Mouse (Mus musculus): ENCODE data around the gene Pfkfb4. TPM values are rescaled to one million over a fixed set of nuclear protein-coding genes. Genes with fewer than 3 reads are reported as not detected.

The Pfkfb4 gene
- polyA plus RNA-seq, 1 experiment = 68.2 TPM

GRCm38 (mm10) chr9:108992085-108992469, 499 bp downstream of the Pfkfb4 start:
- WGBS = 6% methylated on average over 18 of the region's 18 CpGs

DNA sequence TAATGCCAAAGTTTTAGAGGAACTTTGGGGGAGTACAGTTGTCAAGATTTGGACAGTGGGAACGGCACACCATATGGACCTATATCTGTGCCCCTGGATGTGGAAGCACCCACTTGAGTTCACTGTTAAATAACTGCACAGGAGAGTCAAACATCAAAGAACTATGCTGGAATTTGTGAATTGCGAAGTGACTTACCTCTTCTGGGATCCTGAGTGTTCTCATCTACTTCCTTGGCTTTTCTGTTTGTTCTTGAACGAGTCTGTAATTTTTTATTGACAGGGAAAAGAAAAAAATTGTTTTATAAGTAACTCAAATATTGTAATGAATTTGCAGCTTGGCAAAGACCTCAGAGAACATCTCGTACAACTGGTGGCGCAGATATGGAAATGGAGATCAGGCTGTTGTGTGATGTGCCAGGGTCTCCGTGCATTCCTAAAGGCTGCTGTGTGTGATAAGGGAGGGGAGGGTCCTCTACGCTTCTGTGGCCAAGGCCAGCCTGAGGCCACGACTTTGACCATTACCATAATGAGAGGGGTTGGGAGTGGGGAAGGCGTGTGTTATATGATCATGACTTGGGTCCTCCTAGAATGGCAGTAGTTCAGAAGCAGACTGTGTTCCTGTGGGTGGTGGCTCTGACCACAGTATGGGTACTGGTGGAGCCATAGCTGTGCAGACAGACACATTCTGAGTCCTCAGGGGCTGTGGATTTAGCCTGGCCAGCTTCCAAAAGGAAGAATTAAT, 1.2 kb downstream of the Pfkfb4 start:
- 62% methylated on average over 9 of the region's 9 CpGs for WGBS
- DNase-seq (ENCODE audit: low read depth, low spot score) = no peak

More at GRCm38 (mm10) chr9:108992085-108992469, 499 bp downstream of the Pfkfb4 start:
- no peak for DNase-seq (ENCODE audit: low read depth, low spot score)

- 63% methylated on average over 9 of the region's 9 CpGs for WGBS
- no peak for DNase-seq (ENCODE audit: low read depth, low spot score)
Measured at GRCm38 (mm10) chr9:108996411-108996810, 4.8 kb downstream of the Pfkfb4 start.

DNA sequence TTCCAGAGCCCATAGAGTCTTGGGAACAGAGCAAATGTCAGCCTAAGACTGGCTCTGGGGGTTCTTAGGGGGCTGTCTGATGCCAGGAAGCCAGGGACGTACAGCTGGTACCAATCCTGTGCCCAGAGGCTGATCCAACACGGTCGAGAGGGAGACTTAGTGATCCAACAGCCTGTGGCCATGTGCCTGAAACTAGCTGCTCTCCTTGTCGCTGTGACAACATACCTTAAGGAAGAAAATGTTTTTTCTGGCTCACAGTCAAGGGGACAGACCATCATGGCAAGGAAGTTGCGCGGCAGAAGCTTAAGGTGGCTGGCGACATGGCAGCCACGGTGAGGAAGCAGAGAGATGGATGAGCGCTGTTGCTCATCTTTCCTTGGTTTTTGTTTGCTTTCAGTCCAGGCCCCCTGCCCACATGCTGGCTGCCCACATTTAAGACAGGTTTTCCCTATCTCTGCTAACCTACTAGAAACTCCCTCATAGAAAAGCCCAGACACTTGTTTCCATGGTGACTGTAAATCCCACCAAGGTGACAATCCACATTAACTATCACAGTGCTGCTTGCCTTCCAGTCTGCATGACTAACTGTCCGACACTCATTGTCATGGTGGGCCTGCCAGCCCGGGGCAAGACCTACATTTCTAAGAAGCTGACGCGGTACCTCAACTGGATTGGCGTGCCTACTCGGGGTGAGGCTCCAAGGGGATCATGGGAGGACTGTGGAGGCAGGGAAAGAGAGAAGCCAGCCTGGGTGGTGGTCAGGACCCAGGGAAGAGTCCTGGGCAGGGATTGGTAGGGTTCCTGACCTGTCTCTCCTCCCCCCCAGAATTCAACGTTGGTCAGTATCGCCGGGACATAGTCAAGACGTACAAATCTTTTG, 6.9 kb downstream of the Pfkfb4 start:
- no peak for DNase-seq (ENCODE audit: low read depth, low spot score)
- WGBS = 68% methylated on average over 19 of the region's 19 CpGs

DNA sequence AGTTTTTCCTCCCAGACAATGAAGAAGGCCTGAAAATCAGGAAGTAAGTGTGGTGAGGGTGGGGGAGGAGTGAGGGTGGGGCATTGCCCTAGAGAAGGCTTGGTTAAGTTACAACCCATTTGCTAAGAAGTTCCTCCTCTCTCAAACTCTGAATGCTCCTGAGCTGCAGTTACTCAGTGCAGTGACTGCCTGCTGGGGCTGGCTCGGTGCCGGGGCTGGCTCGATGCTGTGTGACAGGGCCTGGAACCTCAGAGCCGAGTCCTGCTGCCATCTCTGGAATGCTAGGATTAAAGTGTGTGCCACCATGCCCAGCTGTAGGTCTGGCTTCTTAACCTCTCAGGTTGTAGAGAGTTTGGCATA, 7.6 kb downstream of the Pfkfb4 start:
- DNase-seq (ENCODE audit: low read depth, low spot score) = no peak
- 24% methylated on average over 4 of the region's 4 CpGs for WGBS

DNA sequence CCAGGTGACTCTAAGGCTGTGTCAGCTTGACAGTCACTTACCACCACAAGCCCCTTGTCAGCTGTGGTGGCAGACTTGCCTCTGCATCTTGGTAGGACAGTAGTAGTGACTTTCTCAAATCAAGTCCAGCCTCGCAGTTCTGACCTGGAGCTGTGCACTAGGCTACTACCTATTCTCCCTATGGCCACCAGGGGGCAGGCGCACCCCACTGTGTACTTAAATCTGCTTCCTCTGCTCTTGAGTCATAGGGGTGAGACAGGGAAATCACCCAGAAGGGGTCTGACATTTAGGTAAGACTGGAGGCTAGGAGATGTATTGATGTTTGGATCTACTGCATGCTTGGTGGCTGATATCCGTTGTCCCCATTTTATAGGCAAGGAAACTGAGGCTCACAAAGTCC, 9.1 kb downstream of the Pfkfb4 start:
- WGBS = 10% methylated on average over 3 of the region's 3 CpGs
- no peak for DNase-seq (ENCODE audit: low read depth, low spot score)

GRCm38 (mm10) chr9:109003201-109003600, 11.6 kb downstream of the Pfkfb4 start:
- DNase-seq (ENCODE audit: low read depth, low spot score) = no peak
- 65% methylated on average over 2 of the region's 2 CpGs for WGBS

DNA sequence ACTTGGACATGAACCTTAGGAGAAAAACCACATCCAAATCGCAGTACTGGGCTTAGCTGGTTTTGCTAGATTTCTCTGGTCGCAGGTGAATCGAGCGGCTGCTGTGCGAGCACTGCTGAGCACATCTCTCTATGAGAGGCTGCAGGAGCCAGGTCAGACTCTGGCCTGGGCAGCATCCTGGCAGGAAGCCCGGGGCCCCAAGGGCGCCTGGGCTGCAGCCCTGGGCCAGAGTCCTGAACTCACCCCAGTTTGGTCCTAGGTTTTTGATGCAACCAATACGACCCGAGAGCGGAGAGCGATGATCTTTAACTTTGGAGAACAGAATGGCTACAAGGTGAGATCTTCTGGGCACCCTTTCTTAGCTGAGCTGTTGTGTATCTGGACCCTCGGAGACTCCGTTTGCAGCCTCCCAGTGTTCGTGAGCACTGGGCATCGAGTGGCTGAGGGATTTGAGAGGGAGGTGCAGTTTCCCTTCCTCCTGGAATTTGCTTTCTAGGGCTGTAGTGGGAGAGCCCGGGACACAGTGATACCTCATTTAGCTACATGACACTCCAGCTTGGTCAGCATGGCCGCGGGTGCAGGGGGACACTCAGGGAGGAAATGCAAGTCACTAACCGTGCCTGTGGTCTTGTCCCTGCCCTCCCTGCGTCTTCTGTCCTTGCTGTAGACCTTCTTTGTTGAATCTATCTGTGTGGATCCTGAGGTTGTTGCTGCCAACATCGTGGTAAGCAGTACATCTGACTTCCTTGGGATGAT, 15.6 kb downstream of the Pfkfb4 start:
- WGBS = 88% methylated on average over 21 of the region's 21 CpGs
- no peak for DNase-seq (ENCODE audit: low read depth, low spot score)

DNA sequence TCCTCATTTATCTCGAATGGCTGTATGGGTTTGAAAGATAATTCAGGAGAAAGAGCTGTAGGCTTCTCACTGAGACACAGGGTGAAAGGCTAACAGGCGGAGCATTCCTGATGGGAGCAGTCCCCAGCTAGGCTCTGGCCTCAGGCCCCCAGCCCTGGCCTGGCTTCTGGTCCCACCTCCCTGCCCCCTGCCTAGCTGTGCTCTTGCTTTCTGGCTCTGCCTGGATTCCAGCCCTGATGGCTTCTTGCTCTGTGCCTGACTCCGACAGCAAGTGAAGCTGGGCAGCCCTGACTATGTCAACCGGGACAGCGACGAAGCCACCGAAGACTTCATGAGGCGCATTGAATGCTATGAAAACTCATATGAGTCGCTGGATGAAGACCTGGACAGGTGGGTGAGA, 16.5 kb downstream of the Pfkfb4 start:
- DNase-seq (ENCODE audit: low read depth, low spot score) = no peak
- 93% methylated on average over 9 of the region's 9 CpGs for WGBS

- DNase-seq (ENCODE audit: low read depth, low spot score) = no peak
- WGBS = 35% methylated on average over 10 of the region's 10 CpGs
Measured at GRCm38 (mm10) chr9:109008994-109009635, 17.5 kb downstream of the Pfkfb4 start.

DNA sequence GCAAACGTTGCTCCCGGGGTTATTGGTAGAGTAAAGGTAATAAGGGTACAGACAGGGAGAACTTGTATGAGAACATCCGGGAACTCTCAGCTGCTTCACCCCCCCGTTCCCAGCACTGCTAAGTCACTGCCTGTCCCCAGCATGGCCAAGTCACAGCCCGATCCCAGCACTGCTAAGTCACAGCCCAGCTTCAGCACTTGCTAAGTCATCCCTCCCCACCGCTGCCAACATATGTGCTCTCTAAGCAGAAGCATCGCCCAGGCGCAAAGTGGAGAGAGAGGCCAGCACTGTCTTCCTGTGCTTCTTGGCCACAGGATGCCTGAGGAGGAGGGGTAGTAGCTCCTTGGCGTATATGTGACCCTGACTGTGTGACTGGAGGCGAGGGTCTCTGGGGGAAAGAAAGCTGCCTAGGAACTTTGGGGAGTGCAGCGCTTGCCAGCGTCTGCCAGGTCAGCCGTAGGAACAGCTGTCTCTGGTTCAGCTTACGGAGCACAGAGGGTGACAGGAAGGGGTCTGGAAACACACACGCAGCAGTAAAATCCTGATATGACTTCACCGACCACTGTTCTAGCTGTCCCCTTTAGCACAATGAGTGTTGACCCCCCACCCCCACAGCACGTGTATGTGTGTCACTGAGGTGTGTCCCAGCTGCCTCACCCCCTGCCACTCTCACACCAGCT, 18.2 kb downstream of the Pfkfb4 start:
- 49% methylated on average over 17 of the region's 17 CpGs for WGBS
- no peak for DNase-seq (ENCODE audit: low read depth, low spot score)

DNA sequence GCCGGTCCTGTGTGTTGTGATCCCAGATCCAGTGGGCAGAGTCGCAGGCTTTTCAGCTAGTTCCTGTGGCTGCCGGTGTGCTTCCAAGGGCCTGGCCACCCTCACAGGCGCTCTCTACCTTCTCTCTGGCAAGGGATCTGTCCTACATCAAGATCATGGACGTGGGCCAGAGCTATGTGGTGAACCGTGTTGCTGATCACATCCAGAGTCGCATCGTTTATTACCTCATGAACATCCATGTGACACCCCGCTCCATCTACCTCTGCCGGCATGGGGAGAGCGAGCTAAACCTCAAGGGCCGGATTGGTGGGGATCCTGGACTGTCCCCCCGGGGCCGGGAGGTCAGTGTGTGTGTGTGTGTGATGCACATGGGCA, 18.7 kb downstream of the Pfkfb4 start:
- WGBS = 78% methylated on average over 14 of the region's 14 CpGs
- no peak for DNase-seq (ENCODE audit: low read depth, low spot score)

DNA sequence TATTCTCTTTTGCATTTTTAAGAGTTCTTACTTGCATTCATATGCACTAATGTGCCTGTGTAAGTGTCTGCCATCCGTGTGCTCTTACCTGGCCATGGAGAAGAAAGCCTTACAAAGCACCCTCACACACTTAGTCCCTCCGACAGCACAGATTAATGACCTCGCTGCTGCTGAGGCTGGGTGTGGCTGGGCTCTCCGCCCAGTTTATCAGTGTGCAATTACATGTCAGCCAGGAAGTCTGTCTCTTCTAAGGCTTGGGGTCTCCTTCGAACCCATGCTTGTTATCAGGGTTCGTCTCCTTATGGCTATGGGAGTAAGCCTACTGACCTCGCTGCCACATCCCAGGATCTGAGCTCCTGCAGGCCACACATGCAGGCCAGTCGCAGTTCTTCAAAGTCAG, 23.8 kb downstream of the Pfkfb4 start:
- 31% methylated on average over 8 of the region's 8 CpGs for WGBS
- no peak for DNase-seq (ENCODE audit: low read depth, low spot score)

DNA sequence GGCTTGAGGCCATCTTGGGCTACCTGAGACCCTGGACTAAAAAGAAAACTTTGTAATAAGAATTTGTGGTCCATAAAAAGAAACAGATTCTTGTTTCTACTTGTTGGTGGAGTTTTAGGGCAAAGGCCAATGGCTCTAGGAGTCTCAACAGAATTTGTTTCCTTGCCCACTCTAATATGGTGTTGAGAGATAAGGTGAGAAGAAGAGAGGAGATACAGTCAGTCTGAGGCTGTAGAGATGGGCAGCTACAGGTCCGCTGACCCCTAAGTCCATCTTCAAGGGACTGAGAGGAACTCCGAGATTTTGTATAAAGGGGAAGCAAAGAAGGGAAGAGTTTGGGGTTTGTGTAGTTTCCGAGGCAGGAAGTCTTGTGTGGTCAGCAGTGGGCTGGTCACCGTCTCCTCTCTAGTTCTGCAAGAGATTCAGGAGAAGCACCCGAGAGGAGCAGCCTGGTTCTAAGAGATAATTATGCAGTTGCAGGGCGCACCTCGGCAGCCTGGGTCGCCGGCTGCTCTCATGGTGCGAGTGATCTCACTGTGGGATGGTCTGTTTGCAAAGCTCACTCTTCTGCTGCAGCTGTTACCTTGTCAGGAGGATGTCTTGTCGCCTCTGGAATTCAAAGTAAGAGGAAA, 25.5 kb downstream of the Pfkfb4 start:
- no peak for DNase-seq (ENCODE audit: low read depth, low spot score)
- 72% methylated on average over 11 of the region's 11 CpGs for WGBS

DNA sequence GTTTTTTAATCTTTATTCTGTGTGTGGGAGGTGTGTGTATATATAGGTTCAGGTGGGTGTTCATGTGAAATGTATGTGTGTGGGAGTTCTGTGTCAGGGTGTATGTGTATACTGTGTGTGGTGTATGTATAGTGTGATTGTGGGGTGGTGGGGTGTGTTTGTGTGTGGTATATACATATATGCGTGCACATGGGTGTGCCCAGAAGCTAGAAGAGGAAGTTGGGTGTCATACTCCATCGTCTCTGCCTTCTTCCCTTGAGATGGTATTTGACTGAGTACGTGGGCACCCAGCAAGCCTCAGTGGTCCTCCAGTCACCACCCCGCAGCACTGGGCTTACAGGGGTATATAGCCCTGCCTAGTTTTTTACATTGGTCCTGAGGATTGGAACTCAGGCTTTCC, 29.9 kb downstream of the Pfkfb4 start:
- 58% methylated on average over 4 of the region's 4 CpGs for WGBS
- no peak for DNase-seq (ENCODE audit: low read depth, low spot score)

DNA sequence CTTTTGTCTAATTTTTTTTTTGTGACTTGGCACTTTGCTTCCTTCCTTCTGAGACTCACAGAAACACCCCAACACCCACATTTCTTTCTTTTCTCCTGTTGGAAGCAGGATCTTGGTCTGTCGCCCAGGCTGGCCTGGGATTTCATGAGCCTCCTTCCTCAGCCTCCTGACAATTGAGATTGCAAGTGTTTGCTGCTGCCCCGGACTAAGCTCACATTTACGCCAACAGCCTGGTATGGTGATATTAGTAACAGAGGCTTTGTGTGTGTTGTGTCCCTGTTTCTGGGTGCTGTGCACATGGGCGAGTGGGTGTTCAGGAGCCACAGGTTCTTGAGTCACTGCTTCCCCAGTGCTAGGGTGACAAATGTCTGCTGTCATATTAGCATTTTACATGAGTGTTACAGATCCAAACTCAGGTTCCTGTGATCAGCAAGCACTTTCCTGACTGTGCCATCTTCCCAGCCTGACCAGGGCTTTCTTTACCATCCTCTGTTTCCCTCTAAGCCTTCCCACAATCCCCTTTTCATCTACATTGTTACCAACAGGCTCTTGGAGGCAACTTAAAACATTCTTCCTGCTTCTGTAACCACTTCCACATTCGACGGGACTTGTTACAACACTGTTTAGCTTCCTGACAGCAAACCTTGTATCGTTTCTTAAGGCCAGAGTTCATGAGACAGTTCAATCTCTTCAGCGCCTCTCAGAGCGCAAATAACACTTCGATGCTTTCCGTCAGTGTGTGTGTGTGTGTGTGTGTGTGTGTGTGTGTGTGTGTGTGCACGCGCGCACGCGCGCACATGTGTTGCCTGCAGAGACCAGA, 31.5 kb downstream of the Pfkfb4 start:
- no peak for DNase-seq (ENCODE audit: low read depth, low spot score)
- WGBS = 74% methylated on average over 17 of the region's 17 CpGs

DNA sequence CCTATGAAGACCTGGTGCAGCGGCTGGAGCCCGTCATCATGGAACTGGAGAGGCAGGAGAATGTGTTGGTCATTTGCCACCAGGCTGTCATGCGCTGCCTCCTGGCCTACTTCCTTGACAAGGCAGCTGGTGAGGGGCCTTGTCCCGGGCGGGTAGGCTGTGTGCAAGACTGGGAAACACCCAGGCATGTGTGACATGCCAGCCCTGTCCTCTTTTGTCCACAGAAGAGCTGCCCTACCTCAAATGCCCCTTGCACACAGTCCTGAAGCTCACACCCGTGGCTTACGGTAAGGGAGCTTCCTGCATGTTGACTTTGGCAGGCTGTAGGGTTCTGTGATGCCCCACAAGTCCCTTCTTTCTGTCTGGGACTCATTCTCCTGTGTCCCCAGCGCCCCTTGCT, 35.9 kb downstream of the Pfkfb4 start:
- DNase-seq (ENCODE audit: low read depth, low spot score) = no peak
- 27% methylated on average over 8 of the region's 8 CpGs for WGBS

GRCm38 (mm10) chr9:109028421-109028820, 36.8 kb downstream of the Pfkfb4 start:
- no peak for DNase-seq (ENCODE audit: low read depth, low spot score)
- WGBS = 91% methylated on average over 3 of the region's 3 CpGs

Measured in large intestine, adult 2 months (tissue).